Mouse (Mus musculus): ENCODE measurements at regions not wholly inside any gene's neighbourhood (a gene's known extent, or its start where the extent isn't known, plus 50 kb on each side); places are given as distances from the start of the nearest gene placed in this dataset.
A peak's percentile ranks its signal among the peaks of the same experiment; 100 is the strongest.

- DNase-seq (ENCODE audit: low spot score): no peak
Measured at GRCm38 (mm10) chr8:92302694-92303093, 54.7 kb upstream of the Irx5 start.

- no peak for DNase-seq (ENCODE audit: low spot score)
Measured at GRCm38 (mm10) chr8:92301029-92301428, 56.4 kb upstream of the Irx5 start.

GRCm38 (mm10) chr8:92286841-92287811, 70.3 kb upstream of the Irx5 start:
- DNase-seq (ENCODE audit: low spot score): peak; percentile 78

GRCm38 (mm10) chr8:92275755-92276154, 81.7 kb upstream of the Irx5 start:
- DNase-seq (ENCODE audit: low spot score): no peak

GRCm38 (mm10) chr8:92272726-92273125, 84.7 kb upstream of the Irx5 start:
- no peak for DNase-seq (ENCODE audit: low spot score)

- no peak for DNase-seq (ENCODE audit: low spot score)
Measured at GRCm38 (mm10) chr8:92272073-92272472, 85.4 kb upstream of the Irx5 start.

GRCm38 (mm10) chr8:92270636-92271035, 86.8 kb upstream of the Irx5 start:
- no peak for DNase-seq (ENCODE audit: low spot score)

GRCm38 (mm10) chr8:92267415-92267814, 90.0 kb upstream of the Irx5 start:
- DNase-seq (ENCODE audit: low spot score): no peak

- no peak for DNase-seq (ENCODE audit: low spot score)
Measured at GRCm38 (mm10) chr8:92260056-92260455, 97.4 kb upstream of the Irx5 start.

- no peak for DNase-seq (ENCODE audit: low spot score)
Measured at GRCm38 (mm10) chr8:92258258-92258657, 99.2 kb upstream of the Irx5 start.

- DNase-seq (ENCODE audit: low spot score): no peak
Measured at GRCm38 (mm10) chr8:92252597-92253375, 104.6 kb upstream of the Irx5 start.

- DNase-seq (ENCODE audit: low spot score): no peak
Measured at GRCm38 (mm10) chr8:92246301-92246700, 111.1 kb upstream of the Irx5 start.

GRCm38 (mm10) chr8:92240686-92241275, 116.6 kb upstream of the Irx5 start:
- no peak for DNase-seq (ENCODE audit: low spot score)

GRCm38 (mm10) chr8:92231326-92232225, 125.8 kb upstream of the Irx5 start:
- no peak for DNase-seq (ENCODE audit: low spot score)

- no peak for DNase-seq (ENCODE audit: low spot score)
Measured at GRCm38 (mm10) chr8:92229526-92229925, 127.9 kb upstream of the Irx5 start.

GRCm38 (mm10) chr8:92224929-92225328, 132.5 kb upstream of the Irx5 start:
- no peak for DNase-seq (ENCODE audit: low spot score)

GRCm38 (mm10) chr8:92222992-92223391, 134.4 kb upstream of the Irx5 start:
- DNase-seq (ENCODE audit: low spot score): no peak

- DNase-seq (ENCODE audit: low spot score): no peak
Measured at GRCm38 (mm10) chr8:92219181-92219890, 138.1 kb upstream of the Irx5 start.

GRCm38 (mm10) chr8:92217521-92217920, 139.9 kb upstream of the Irx5 start:
- no peak for DNase-seq (ENCODE audit: low spot score)

- peak; percentile 55 for DNase-seq (ENCODE audit: low spot score)
Measured at GRCm38 (mm10) chr8:92216176-92216575, 141.2 kb upstream of the Irx5 start.
